Mouse (Mus musculus) common myeloid progenitor, adult 5-6 weeks (primary cell): ENCODE results near the gene Gpr156. TPM values are rescaled to one million over a fixed set of nuclear protein-coding genes. Genes with fewer than 3 reads are reported as not detected.
"Not testable (repeated sequence)": the region's sequence is repeated elsewhere in the genome, so short reads cannot be mapped to it uniquely, and the experiment has no call there.

Experiments used
- ATAC-seq: replicated peaks from 2 replicates; pipeline ENCODE4 v1.8.0; 2016; ENCODE audit warnings: low read depth, mild to moderate bottlenecking, moderate TSS enrichment, inconsistent platforms; ENCODE audit not compliant: poor library complexity, severe bottlenecking
- total RNA-seq: library from RNA; stranded (forward); fragments of 200-1000, 187-1606 nt; gene quantifications from 2 replicates; pipeline ENCODE4 v1.2.3, GENCODE M21; 2017

The Gpr156 gene
- total RNA-seq, 1 experiment from 2014 or later: not detected

DNA sequence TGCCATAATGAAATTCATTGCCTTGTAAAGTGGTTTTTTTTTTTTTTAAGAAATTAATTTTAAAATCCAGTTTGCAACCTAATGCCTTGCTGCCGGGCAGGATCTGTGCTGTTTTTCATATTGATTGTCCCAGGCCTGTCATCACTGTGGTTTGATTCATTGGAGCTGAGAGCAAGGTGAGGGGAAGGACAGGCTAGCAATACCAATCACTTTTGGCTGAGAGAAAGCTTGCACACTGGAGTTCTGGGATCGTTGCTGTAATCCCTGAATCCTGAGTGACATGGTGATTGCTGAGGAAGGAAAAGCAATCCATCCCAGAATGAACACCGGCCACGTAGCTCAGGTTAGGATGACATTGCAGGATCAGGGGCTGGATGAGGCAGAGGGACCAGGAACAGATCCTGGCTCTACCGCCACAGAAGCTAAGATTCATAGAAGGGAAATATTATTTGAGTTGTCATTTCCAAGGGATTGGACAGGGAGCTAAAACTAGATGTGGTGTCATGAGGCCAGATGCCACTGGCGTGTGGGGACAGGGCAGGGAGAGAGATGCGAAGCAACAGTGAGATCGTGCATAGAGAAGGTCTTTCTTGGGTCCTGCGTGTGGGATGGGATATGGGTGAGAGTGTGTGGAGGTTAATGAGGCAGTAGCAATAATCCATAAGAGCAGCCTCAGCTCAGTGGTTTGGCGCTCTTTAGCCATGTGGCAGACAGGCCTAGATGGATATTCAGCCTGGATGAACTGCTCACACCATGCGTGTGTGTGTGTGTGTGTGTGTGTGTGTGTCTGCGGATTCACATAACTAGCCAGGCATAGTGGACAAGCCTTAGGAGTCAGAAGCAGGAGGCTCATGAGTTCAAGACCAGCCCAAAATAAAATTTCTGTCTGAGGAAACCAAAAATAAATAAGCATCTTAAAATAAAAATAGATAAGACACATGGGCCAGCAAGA is 38.0 kb downstream of the Gpr156 start:
- ATAC-seq: no peak

- ATAC-seq: no peak
Measured at GRCm38 (mm10) chr16:37955336-37955917, 39.1 kb downstream of the Gpr156 start.

GRCm38 (mm10) chr16:37956076-37956676 is 39.9 kb downstream of the Gpr156 start:
- ATAC-seq: no peak

- ATAC-seq: no peak
Measured at GRCm38 (mm10) chr16:37956751-37957150, 40.5 kb downstream of the Gpr156 start.

GRCm38 (mm10) chr16:37962696-37963095 is 46.4 kb downstream of the Gpr156 start:
- not testable (repeated sequence) for ATAC-seq

- no peak for ATAC-seq
Measured at GRCm38 (mm10) chr16:37963331-37964281, 47.3 kb downstream of the Gpr156 start.

DNA sequence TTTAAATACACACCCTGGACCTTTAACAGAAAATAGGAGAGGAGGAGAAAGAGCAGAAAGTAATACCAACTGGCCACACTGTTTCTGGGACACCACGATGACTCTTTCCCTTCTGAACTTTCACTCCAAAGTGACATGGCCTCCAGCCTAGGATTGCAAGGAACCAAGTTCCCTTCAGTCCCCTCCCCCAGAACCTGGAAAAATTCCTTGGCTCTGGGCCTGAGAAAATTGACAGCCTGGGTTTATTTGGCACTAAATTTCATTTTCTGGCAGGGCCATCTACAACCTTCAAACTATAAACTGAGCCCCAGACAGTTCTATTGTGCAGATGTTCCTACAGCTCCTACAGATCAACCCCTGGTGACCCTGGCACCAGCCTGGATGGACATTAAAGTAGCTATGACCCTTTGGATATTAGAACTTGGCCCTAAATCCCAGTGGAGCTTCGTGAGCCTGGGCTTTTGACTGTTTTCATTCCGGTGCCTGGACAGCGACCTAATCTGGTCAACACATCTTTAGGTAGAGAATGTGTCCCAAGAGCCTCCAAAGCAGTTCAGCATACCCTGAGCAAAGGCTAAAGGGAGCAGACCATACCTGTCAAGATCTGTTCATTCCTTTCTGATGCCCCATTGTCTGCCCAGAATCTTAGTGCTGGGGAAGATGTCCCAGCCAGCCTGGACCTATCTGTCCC is 48.2 kb downstream of the Gpr156 start:
- no peak for ATAC-seq

GRCm38 (mm10) chr16:37966871-37967270 is 50.6 kb downstream of the Gpr156 start:
- ATAC-seq: no peak

DNA sequence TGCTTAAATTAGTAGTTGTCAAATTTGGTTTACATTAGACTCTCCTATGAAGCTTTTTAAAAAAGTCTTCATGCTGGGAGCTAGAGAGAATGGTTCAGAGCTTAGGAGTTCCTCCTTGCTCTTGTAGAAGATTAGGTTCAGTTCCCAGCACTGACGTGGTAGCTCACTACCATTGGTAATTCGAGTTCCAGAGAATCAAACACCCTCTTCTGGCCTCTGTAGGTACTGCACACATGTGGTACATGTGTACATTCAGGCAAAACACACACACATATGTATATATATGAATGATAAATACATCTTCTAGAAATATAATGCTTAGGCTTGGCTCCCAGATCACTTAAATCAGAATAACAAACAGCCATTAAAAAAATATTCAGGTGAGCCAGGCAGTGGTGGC is 51.1 kb downstream of the Gpr156 start:
- no peak for ATAC-seq

DNA sequence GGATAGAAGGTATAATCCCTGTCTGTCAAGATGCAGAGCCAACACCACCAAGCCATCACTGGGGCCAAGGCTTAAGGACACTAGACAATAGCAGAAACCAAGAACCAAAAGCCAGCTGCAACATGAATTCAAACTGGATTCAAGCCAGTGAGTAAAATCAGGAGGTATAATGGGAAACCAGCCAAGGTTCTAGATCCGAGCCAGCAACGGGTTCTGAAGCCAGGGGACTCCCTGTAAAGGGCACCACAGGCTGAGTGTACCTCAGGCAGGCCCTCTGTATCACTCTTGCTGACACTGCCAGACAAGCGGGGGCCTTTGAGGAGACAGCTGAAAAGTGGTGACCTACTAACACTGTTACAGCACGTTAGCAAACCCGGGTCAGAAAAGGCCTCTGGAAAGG is 55.2 kb downstream of the Gpr156 start:
- no peak for ATAC-seq

- ATAC-seq: no peak
Measured at GRCm38 (mm10) chr16:37972357-37972756, 56.1 kb downstream of the Gpr156 start.

- ATAC-seq: not testable (repeated sequence)
Measured at GRCm38 (mm10) chr16:37973239-37973638, 56.9 kb downstream of the Gpr156 start.

DNA sequence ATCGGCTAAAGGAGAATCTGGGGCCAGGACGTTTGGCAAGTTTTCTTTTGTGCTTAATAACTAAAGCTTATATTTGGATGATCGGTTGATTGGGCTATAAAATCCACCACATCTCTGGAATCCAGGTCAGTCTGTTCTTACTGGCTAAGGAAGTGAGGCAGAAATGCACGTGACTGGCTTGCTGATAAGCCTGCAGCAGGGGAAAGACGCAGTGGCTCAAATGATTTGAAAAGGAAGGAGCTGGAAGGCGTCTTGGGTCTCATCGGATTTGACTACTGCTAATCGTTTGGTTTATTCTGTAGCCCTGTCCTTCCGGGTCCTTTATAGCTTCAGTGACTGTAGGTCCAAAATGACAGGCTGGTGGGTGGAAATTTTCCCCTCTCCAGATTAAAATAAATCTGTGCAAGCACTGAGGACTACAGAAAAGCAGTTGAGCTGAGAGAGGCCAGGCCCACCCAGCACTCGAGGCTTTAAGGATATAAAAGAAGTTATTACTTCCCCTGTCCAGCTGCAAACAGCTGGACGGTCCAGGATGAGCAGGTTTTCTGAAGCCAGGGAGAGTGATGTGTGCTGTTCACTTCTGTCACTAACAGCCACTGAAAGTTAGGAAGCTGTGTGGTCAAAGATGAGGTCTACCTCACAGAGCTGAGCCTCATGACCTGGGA is 57.7 kb downstream of the Gpr156 start:
- no peak for ATAC-seq

- ATAC-seq: peak; percentile 83
Measured at GRCm38 (mm10) chr16:37974520-37975340, 58.4 kb downstream of the Gpr156 start.

DNA sequence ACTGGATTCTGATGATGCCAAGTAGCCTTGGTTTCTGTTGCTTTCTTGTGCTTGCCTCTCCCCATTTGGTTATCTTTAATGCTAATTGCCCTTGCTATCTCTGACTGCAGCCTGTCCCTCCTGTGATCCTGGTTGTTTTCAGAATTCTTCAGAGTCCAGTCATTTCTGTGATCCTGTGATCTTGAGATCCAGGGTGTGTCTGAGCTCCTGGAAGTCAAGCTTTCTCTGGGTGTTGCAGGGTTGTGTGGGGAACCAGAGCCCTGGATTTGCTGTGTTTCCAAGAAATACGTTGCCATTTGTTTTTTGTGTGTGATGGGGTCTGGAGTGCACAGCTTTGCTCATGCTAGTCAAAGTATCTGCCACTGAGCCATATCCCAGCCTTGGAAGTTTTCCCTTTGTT is 65.6 kb downstream of the Gpr156 start:
- no peak for ATAC-seq

GRCm38 (mm10) chr16:37988211-37988865 is 72.0 kb downstream of the Gpr156 start:
- no peak for ATAC-seq

DNA sequence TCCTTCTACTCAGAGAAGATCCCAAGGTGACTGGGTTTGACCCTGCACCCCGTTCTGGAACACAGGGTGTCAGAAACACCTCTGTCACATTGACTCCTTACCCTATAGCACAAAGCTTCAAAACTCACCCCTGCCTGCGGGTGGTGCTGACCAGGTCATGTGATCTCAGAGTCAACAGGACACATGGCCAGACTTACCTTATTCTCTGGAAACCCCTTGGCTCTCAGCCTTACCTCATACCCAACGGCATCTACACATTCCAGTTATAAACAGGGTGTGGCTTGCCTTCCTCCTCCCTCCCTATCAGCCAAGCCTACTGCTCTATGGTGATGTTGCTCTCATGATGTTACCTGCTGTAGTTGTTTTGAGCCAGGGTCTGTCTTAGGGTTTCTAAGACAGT is 73.5 kb downstream of the Gpr156 start:
- ATAC-seq: no peak
